Comparison of ENCODE assay signal across 9 mouse cellular contexts in the genomic region with DNA sequence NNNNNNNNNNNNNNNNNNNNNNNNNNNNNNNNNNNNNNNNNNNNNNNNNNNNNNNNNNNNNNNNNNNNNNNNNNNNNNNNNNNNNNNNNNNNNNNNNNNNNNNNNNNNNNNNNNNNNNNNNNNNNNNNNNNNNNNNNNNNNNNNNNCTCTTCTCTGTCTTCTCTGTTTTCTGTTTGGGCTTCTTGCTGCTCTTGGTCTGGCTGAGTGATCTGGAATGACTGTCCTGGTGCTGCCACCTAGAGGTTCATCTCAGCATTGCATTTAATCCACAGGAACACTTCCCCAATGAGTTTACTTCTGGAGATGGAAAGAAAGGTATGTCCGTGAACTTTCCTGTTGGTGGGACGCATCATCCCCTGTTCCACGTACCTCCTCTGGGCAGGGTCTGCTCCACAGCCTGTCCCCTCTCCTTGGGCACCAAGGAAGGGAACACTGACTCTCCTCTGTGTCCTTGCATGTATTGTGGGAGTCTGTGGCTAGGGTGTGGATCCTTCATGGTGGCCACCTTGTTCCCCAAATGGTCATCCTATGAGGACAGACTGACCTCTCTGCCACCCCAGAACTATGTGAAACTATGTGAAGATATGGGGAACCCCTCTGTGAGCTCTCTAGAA. TPM values are rescaled to one million over a fixed set of nuclear protein-coding genes. Genes with fewer than 3 reads are reported as not detected.
DNase-seq lines count a peak whose midpoint lies in the region; ATAC-seq and TF ChIP-seq lines count a peak whose summit lies in the region.
"Had no signal": no experiment of that assay in that cellular context is flagged by ENCODE, and none has a peak within 500 bp of the region (broad histone marks: within the 10 kb centered on the region; RNA-seq: fewer than 3 reads in every experiment).

No protein-coding gene starts in this region.

- H3K9ac ChIP-seq in ES-E14 (ENCODE audit: insufficient read depth, low read depth, low read length, poor library complexity, severe bottlenecking) = no peak overlapping the region
- H3K9ac ChIP-seq in forebrain, embryonic 13.5 days = no peak overlapping the region
- H3K9ac ChIP-seq in lung, embryonic 15.5 days = no peak overlapping the region
- H3K9ac ChIP-seq: limb, embryonic 15.5 days had no signal

- no peaks in the 10 kb centered on the region for H3K9me3 ChIP-seq in ES-E14 (ENCODE audit: control insufficient read depth, insufficient read depth, low read depth, low read length)
- 0 out of 2 replicates have a peak, but pooled peaks cover 2% of the 10 kb centered on the region for H3K9me3 ChIP-seq in forebrain, embryonic 13.5 days (replicated peaks)
- H3K9me3 ChIP-seq in lung, embryonic 15.5 days = no peaks in the 10 kb centered on the region
- H3K9me3 ChIP-seq: limb, embryonic 15.5 days had no signal

- DNase-seq in ES-E14 (ENCODE audit: low read depth, low spot score) = peak; percentile 77
- DNase-seq in c-Kit-positive CD71-negative TER-119-negative erythroid progenitor cells, embryonic 14.5 days (ENCODE audit: low read depth) = peak; percentile 84
- peak; percentile 72 to 92 for DNase-seq in layer of hippocampus, adult 8-10 months (ENCODE audit: low spot score in 2 of 2)
- peak; percentile 87 for DNase-seq in ovary, postnatal 14 days (ENCODE audit: low spot score)
- DNase-seq in thymus, postnatal 10 days (ENCODE audit: low spot score in 2 of 2) = peak; percentile 44 to 79

- no peak overlapping the region for H3K4me2 ChIP-seq in forebrain, embryonic 13.5 days
- H3K4me2 ChIP-seq in lung, embryonic 15.5 days = no peak overlapping the region
- H3K4me2 ChIP-seq: limb, embryonic 15.5 days had no signal

- H3K4me1 ChIP-seq in ES-E14 (ENCODE audit: control insufficient read depth in 2 of 2, insufficient read depth in 2 of 2, low read length in 2 of 2, poor library complexity in 1 of 2) = no peaks in the 10 kb centered on the region
- H3K4me1 ChIP-seq in forebrain, embryonic 13.5 days = peaks cover 16% of the 10 kb centered on the region
- peaks cover 13% of the 10 kb centered on the region; the same call in 1 of the 2 replicates for H3K4me1 ChIP-seq in lung, embryonic 15.5 days
- H3K4me1 ChIP-seq: limb, embryonic 15.5 days had no signal

- no peak overlapping the region for H3K27ac ChIP-seq in ES-E14 (ENCODE audit: insufficient read depth, low read depth, low read length, poor library complexity, severe bottlenecking)
- no peak overlapping the region for H3K27ac ChIP-seq in forebrain, embryonic 13.5 days
- no peak overlapping the region for H3K27ac ChIP-seq in lung, embryonic 15.5 days
- H3K27ac ChIP-seq: limb, embryonic 15.5 days had no signal

- H3K27me3 ChIP-seq in forebrain, embryonic 13.5 days = no peaks in the 10 kb centered on the region
- no peaks in the 10 kb centered on the region for H3K27me3 ChIP-seq in lung, embryonic 15.5 days
- H3K27me3 ChIP-seq: limb, embryonic 15.5 days had no signal

- 24% methylated on average over 3 of the region's 3 CpGs for WGBS in forebrain, embryonic 13.5 days
- 9% methylated on average over 3 of the region's 3 CpGs for WGBS in lung, embryonic 15.5 days

- in situ Hi-C loops in ES-E14 (cut with MboI; ENCODE audit: low sequenced_read_pairs in 2 of 2, unreplicated experiment in 2 of 2) = loop anchor here in 1 of 2 experiments (5.0 kb wide), 1 partner anchor 249 kb away; no protein-coding TSS in a partner anchor

- no peak overlapping the region for H3K4me3 ChIP-seq in ES-E14 (ENCODE audit: insufficient read depth in 1 of 2, low read depth in 1 of 2, low read length in 2 of 2, poor library complexity in 1 of 2, severe bottlenecking in 1 of 2)
- H3K4me3 ChIP-seq in forebrain, embryonic 13.5 days = no peak overlapping the region
- no peak overlapping the region for H3K4me3 ChIP-seq in lung, embryonic 15.5 days
- H3K4me3 ChIP-seq: limb, embryonic 15.5 days had no signal

- no peaks in the 10 kb centered on the region for H3K36me3 ChIP-seq in ES-E14 (ENCODE audit: control insufficient read depth, insufficient read depth, low read length, poor library complexity, severe bottlenecking)
- H3K36me3 ChIP-seq in forebrain, embryonic 13.5 days (ENCODE audit: poor library complexity, severe bottlenecking) = no peaks in the 10 kb centered on the region
- H3K36me3 ChIP-seq in lung, embryonic 15.5 days = no peaks in the 10 kb centered on the region
- H3K36me3 ChIP-seq: limb, embryonic 15.5 days had no signal

- ATAC-seq in forebrain, embryonic 13.5 days = peak; percentile 46; the same call in 1 of the 2 replicates
- peak; percentile 67 to 83 for ATAC-seq in hematopoietic stem cell, adult 5-6 weeks (replicated peaks in 1 of 2; ENCODE audit: insufficient read depth in 1 of 2, low FRiP score in 2 of 2, low TSS enrichment in 1 of 2, low read depth in 1 of 2, poor library complexity in 2 of 2, severe bottlenecking in 2 of 2)
- peak; percentile 43; the same call in 1 of the 2 replicates for ATAC-seq in lung, embryonic 15.5 days (ENCODE audit: borderline replicate concordance, extremely low read depth, low FRiP score, low TSS enrichment)

TF ChIP-seq in ES-E14, 5 proteins besides CTCF, POLR2A, EP300 and RAD21:
- no peak for TF ChIP-seq ZNF384 (IDR thresholded peaks at IDR 0.05; ENCODE audit: low read depth, low read length)
- TF ChIP-seq ZC3H11A (IDR thresholded peaks at IDR 0.05; ENCODE audit: borderline replicate concordance, low read depth, low read length) = peak; percentile 60; the same call in 1 of the 2 replicates

RNA-seq across cellular contexts. Expression of gene Upb1, which starts 35.8 kb away (rescaled TPM):
- 0.62 and 1.4 TPM in 2 replicates for total RNA-seq in ES-E14 (2012; rRNA removed)
- not detected in 2 replicates for polyA plus RNA-seq in forebrain, embryonic 13.5 days (2015; fragmentation: Nextera tagmentation; extraction: Ambion mirVana)
- 0.10 and 0.63 TPM in 2 replicates for total RNA-seq in hematopoietic stem cell, adult 5-6 weeks (2017)
- under 1 TPM; 0.20 to 0.83 (median 0.44) TPM for total RNA-seq in layer of hippocampus, adult 8-10 months (2022)
- polyA plus RNA-seq in lung, embryonic 15.5 days (2015; fragmentation: Nextera tagmentation; extraction: Ambion mirVana) = 0.73 and 1.3 TPM in 2 replicates
